Mouse (Mus musculus): ENCODE data around the gene Slc7a14. TPM values are rescaled to one million over a fixed set of nuclear protein-coding genes. Genes with fewer than 3 reads are reported as not detected.

Slc7a14 gene
- polyA plus RNA-seq, 1 experiment, result not detected

DNA sequence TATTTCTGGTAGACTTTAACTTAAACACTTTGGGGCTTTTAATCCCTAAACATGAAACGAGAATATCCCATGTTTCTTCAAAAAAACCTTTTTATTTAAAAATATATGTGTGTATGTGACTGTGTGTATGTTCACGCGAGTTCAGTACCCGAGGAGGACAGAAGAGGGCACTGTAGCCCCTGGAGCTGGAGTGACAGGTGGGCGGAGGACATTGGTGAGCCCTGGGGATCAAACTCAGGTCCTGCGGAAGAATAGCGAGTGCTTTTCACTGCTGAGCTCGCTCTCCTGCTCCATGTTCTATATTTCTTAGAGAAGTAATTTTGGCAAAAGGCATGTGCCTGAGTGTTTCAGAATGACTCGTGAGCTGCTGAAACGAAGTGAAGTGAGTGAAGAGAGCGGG, 106.2 kb downstream of the Slc7a14 start:
- Histone ChIP-seq H3K9me3 (ENCODE audit: control insufficient read depth, low read length) (no peaks in the 10 kb centered on the region; the same call in 1 of the 2 replicates), H3K36me3 (ENCODE audit: control insufficient read depth) (no peaks in the 10 kb centered on the region), H3K27me3 (ENCODE audit: control insufficient read depth) (no peaks in the 10 kb centered on the region), H3K4me3 (replicated peaks) (no peak overlapping the region), H3K4me1 (ENCODE audit: control insufficient read depth) (no peaks in the 10 kb centered on the region)
- TF ChIP-seq TAL1 (IDR thresholded peaks at IDR 0.05; ENCODE audit: low read length) (no peak), GATA1 (IDR thresholded peaks at IDR 0.05; ENCODE audit: low read length) (no peak)

DNA sequence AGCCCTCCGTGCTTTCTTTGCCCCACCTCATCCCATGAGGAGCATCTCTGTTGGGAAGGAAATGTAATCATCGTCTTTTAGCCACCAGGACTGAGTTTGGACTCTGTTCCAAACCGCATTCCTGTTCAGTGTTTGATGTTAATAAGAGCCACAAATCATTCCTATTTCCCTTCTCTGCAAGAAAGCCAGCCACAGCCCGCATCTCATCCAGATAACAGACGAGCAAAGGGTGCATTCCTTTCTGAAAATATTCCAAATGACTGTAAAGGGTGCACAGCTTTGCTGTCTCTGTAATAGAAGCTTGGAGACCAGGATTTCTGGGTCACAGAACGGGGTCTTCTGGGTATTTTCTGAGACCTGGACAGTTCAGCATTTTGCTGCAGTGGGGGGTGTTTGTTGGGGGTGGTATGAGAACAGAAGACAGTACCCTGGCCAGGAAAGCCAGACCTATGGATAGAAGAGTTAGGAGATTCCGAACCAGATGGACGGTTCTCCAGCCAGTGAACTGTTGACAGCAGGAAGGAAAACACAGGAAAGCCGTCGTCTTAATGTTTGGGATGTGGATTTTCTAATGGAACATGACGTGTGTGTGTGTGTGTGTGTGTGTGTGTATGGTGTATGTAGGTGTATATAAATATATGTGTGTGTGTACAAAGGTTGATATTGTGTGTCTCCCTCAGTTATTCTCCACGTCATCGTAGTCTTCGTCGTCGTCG, 110.9 kb downstream of the Slc7a14 start:
- no peaks in the 10 kb centered on the region for H3K36me3 ChIP-seq (ENCODE audit: control insufficient read depth)
- H3K27me3 ChIP-seq (ENCODE audit: control insufficient read depth), result no peaks in the 10 kb centered on the region
- no peak for TF ChIP-seq GATA1 (IDR thresholded peaks at IDR 0.05; ENCODE audit: low read length)
- TF ChIP-seq TAL1 (IDR thresholded peaks at IDR 0.05; ENCODE audit: low read length), result no peak
- no peaks in the 10 kb centered on the region for H3K4me1 ChIP-seq (ENCODE audit: control insufficient read depth)
- no peaks in the 10 kb centered on the region; the same call in 1 of the 2 replicates for H3K9me3 ChIP-seq (ENCODE audit: control insufficient read depth, low read length)
- no peak overlapping the region for H3K4me3 ChIP-seq (replicated peaks)

DNA sequence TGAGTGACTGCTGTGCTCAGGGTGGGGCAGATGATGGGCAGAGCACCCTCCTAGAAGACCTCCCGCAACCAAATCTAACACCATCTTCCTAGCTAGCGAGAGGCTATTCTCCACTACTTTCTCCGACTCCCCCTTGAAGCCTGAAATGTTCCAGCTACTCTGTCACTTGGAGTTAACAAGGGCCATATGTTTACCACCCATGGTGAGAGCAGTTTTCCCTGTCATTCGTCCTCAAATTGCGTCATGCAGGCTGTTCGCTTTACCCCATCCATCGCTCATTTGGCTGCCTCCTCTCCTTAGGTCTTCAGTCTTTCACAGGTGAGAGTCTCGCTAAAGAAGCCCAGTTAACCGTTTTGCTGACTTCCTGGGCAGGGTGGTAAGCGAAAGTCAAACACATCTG, 118.8 kb downstream of the Slc7a14 start:
- Histone ChIP-seq H3K36me3 (ENCODE audit: control insufficient read depth) (no peaks in the 10 kb centered on the region), H3K4me3 (replicated peaks) (no peak overlapping the region), H3K27me3 (ENCODE audit: control insufficient read depth) (no peaks in the 10 kb centered on the region), H3K9me3 (ENCODE audit: control insufficient read depth, low read length) (peaks cover 13% of the 10 kb centered on the region), H3K4me1 (ENCODE audit: control insufficient read depth) (no peaks in the 10 kb centered on the region)
- TF ChIP-seq GATA1 (IDR thresholded peaks at IDR 0.05; ENCODE audit: low read length), result no peak
- no peak for TF ChIP-seq TAL1 (IDR thresholded peaks at IDR 0.05; ENCODE audit: low read length)

DNA sequence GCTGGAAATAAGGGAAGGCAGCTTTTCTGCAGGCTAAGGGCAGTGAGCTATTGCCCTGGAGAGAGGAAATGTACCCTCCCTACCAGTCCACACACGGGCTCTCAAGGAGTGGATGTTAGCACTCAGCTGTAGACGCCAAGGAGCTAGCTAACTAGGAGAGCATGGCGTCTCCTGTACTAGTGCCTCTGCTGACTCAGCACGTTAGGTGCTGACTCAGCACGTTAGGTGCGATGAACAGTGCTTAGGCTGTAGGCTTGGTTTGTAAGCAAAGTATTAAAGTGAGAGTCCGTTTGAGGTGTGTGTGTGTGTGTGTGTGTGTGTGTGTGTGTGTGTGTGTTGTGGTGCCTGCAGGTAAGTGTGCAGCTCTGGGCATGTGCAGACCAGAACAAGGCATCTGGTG, 119.8 kb downstream of the Slc7a14 start:
- TF ChIP-seq TAL1 (IDR thresholded peaks at IDR 0.05; ENCODE audit: low read length) (no peak), GATA1 (IDR thresholded peaks at IDR 0.05; ENCODE audit: low read length) (no peak)
- H3K9me3 ChIP-seq (ENCODE audit: control insufficient read depth, low read length), result peaks cover 13% of the 10 kb centered on the region
- H3K4me1 ChIP-seq (ENCODE audit: control insufficient read depth), result no peaks in the 10 kb centered on the region
- H3K4me3 ChIP-seq (replicated peaks), result no peak overlapping the region
- no peaks in the 10 kb centered on the region for H3K27me3 ChIP-seq (ENCODE audit: control insufficient read depth)
- no peaks in the 10 kb centered on the region for H3K36me3 ChIP-seq (ENCODE audit: control insufficient read depth)

DNA sequence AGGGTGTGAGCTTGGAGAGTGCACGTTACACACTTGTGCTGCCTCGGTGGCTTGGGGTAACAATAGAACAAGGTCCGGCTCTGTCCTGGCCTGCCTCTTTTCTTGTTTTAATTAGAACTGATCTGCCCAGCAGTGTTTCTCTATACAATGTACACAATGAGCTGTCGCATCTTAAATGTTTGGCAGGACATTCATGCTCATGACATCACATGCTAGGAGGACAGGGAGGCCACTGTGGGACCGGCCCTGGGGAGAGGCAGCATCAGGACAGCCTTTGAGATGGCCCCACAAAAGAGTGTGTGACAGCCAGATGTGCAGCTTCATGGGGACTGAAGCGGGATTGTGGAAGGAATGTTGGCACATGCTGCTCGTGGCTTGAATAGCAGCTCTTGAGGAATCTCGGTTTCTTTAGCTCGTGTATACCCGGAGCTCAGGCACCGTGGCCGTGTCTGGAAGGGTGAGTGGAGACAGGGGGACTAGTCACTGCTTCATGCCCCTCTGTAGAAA, 143.8 kb downstream of the Slc7a14 start:
- H3K4me3 ChIP-seq (replicated peaks), result no peak overlapping the region
- no peaks in the 10 kb centered on the region for H3K36me3 ChIP-seq (ENCODE audit: control insufficient read depth)
- TF ChIP-seq GATA1 (IDR thresholded peaks at IDR 0.05; ENCODE audit: low read length) (no peak), TAL1 (IDR thresholded peaks at IDR 0.05; ENCODE audit: low read length) (no peak)
- H3K9me3 ChIP-seq (ENCODE audit: control insufficient read depth, low read length), result no peaks in the 10 kb centered on the region
- no peaks in the 10 kb centered on the region for H3K4me1 ChIP-seq (ENCODE audit: control insufficient read depth)
- no peaks in the 10 kb centered on the region for H3K27me3 ChIP-seq (ENCODE audit: control insufficient read depth)

DNA sequence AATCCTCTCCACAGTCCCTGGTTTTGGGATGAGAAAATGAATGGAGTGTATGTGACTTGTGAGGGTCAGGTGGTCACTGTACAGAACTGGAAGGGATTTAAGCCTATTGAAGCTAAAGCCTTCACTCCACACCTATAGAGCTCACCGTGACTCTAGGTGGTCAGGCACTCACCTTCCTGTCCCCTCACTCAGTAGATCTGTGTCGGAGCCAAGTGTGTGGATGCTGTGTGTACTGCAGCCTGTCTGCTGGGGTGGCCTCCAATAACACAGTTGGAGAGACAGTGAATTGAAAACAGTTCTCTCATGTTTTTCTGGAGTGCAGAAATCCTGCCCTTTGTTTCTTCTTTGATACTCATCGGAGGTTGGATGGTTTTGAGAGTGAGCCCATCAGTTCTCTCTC, 144.4 kb downstream of the Slc7a14 start:
- TF ChIP-seq TAL1 (IDR thresholded peaks at IDR 0.05; ENCODE audit: low read length), result no peak
- TF ChIP-seq GATA1 (IDR thresholded peaks at IDR 0.05; ENCODE audit: low read length), result no peak
- Histone ChIP-seq H3K4me3 (replicated peaks) (no peak overlapping the region), H3K36me3 (ENCODE audit: control insufficient read depth) (no peaks in the 10 kb centered on the region), H3K4me1 (ENCODE audit: control insufficient read depth) (no peaks in the 10 kb centered on the region), H3K27me3 (ENCODE audit: control insufficient read depth) (no peaks in the 10 kb centered on the region), H3K9me3 (ENCODE audit: control insufficient read depth, low read length) (no peaks in the 10 kb centered on the region)

DNA sequence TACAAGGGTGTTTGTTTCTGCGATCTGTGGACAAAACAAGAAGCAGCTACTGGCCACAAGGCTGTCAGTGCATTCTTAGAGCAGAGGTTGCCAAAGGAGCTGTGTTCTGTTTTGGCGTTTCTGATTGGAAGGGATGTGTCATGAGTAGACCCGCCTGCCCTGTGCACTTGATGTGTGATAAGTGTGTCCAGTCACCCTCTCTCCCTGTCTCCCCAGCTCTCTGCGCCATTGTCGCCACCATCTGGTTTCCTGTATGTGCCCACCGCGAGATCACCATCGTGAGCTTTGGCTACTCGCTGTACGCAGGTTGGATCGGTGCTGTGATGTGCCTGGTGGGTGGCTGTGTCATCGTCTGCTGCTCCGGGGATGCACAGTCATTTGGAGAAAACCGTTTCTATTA, 147.3 kb downstream of the Slc7a14 start:
- TF ChIP-seq TAL1 (IDR thresholded peaks at IDR 0.05; ENCODE audit: low read length) (no peak), GATA1 (IDR thresholded peaks at IDR 0.05; ENCODE audit: low read length) (no peak)
- no peaks in the 10 kb centered on the region for H3K4me1 ChIP-seq (ENCODE audit: control insufficient read depth)
- H3K9me3 ChIP-seq (ENCODE audit: control insufficient read depth, low read length), result no peaks in the 10 kb centered on the region
- no peak overlapping the region for H3K4me3 ChIP-seq (replicated peaks)
- no peaks in the 10 kb centered on the region for H3K27me3 ChIP-seq (ENCODE audit: control insufficient read depth)
- H3K36me3 ChIP-seq (ENCODE audit: control insufficient read depth), result no peaks in the 10 kb centered on the region

DNA sequence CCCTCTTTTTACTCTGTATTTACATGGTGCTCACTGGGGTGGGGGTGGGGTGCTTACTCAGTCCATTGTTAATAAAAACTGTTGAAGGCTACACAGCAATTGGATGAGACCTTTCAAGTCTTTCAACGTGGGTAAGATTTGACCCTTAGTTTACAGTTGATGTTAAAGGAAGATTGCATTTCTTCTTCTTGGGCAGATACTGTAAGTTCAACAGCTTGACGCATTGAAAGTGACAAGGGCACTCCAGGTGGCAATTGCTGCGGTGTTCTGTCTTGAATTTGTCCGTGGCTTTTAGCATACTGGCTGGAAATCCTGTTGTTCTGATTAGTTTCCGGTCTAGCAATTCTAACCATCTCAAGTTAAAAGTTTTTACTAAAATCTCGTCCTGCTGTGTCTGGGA, 148.8 kb downstream of the Slc7a14 start:
- Histone ChIP-seq H3K4me1 (ENCODE audit: control insufficient read depth) (no peaks in the 10 kb centered on the region), H3K9me3 (ENCODE audit: control insufficient read depth, low read length) (no peaks in the 10 kb centered on the region), H3K27me3 (ENCODE audit: control insufficient read depth) (no peaks in the 10 kb centered on the region), H3K4me3 (replicated peaks) (no peak overlapping the region), H3K36me3 (ENCODE audit: control insufficient read depth) (no peaks in the 10 kb centered on the region)
- no peak for TF ChIP-seq GATA1 (IDR thresholded peaks at IDR 0.05; ENCODE audit: low read length)
- TF ChIP-seq TAL1 (IDR thresholded peaks at IDR 0.05; ENCODE audit: low read length), result no peak

DNA sequence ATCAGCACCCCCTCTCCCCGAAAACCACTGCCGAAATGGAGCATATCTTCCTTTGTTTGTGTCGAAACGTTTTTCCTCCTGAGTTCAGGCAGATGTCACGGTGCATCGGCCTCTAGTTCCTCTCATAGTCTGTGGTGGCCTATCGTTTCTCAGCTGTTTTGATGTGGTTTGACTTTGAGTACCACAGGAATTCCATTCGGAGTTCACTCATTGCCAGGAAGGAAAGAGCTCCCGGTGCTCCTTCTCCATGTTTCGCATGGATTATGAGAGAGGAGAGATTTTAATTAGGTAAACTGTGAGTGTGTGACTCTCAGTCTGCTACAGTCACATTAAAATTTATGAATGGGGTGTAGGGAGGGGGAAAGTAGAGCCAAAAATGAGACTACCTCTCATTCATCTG, 150.1 kb downstream of the Slc7a14 start:
- Histone ChIP-seq H3K36me3 (ENCODE audit: control insufficient read depth) (no peaks in the 10 kb centered on the region), H3K4me3 (replicated peaks) (no peak overlapping the region)

More for the DNA sequence above, 150.1 kb downstream of the Slc7a14 start:
- Histone ChIP-seq H3K27me3 (ENCODE audit: control insufficient read depth) (no peaks in the 10 kb centered on the region), H3K4me1 (ENCODE audit: control insufficient read depth) (no peaks in the 10 kb centered on the region), H3K9me3 (ENCODE audit: control insufficient read depth, low read length) (no peaks in the 10 kb centered on the region)
- TF ChIP-seq TAL1 (IDR thresholded peaks at IDR 0.05; ENCODE audit: low read length), result no peak
- no peak for TF ChIP-seq GATA1 (IDR thresholded peaks at IDR 0.05; ENCODE audit: low read length)

Measured in erythroblast, embryonic 14.5 days (primary cell).